Mouse (Mus musculus) kidney, adult 2 months (tissue): ENCODE measurements around the gene Snx25. TPM values are rescaled to one million over a fixed set of nuclear protein-coding genes. Genes with fewer than 3 reads are reported as not detected.

Experiments used
- DNase-seq: peaks from one replicate; pipeline ENCODE4 v3.0.0; 2021
- H3K27ac ChIP-seq: fragments of 200-500 bp; 2 replicates; pipeline ENCODE4 v1.5.1; 2012; ENCODE audit warnings: low read depth, low read length, control low read depth, inconsistent platforms; ENCODE audit not compliant: insufficient read depth
- H3K27me3 ChIP-seq: fragments of 200-500 bp; replicated peaks from 2 replicates; pipeline ENCODE4 v1.6.1; 2012; ENCODE audit warnings: mild to moderate bottlenecking, moderate library complexity, low read length, inconsistent platforms; ENCODE audit not compliant: control insufficient read depth, insufficient read depth
- H3K36me3 ChIP-seq: fragments of 200-500 bp; 2 replicates; pipeline ENCODE4 v1.6.1; 2012; ENCODE audit warnings: mild to moderate bottlenecking, moderate library complexity, low read length, inconsistent platforms; ENCODE audit not compliant: control insufficient read depth, insufficient read depth
- H3K4me1 ChIP-seq: fragments of 200-500 bp; 2 replicates; pipeline ENCODE4 v1.6.1; 2011; ENCODE audit warnings: low read length; ENCODE audit not compliant: control insufficient read depth, insufficient read depth
- H3K4me3 ChIP-seq: fragments of 200-500 bp; 2 replicates; pipeline ENCODE4 v1.5.1; 2011; ENCODE audit warnings: mild to moderate bottlenecking, low read depth, low read length, control low read depth; ENCODE audit not compliant: insufficient read depth
- CTCF ChIP-seq: fragments of 200-500 bp; conservative IDR thresholded peaks from 2 replicates; pipeline ENCODE4 v1.5.1; 2011; ENCODE audit warnings: low read depth, mild to moderate bottlenecking, control low read depth, low read length, moderate library complexity, mixed read lengths; ENCODE audit not compliant: insufficient read depth, insufficient read length
- POLR2A ChIP-seq: fragments of 200-500 bp; IDR thresholded peaks from one replicate; pipeline ENCODE4 v1.6.1; 2011; ENCODE audit warnings: low read depth, low read length, control low read depth
- WGBS: fragments of 180-500 bp; shearing (Covaris S2); methylation state at CpG from one replicate; pipeline ENCODE4 v1.1.7; 2018; 5-methylcytosine and 5-hydroxymethylcytosine counted together
- polyA plus RNA-seq: library from polyadenylated mRNA; depleted of rRNA; stranded (reverse); fragments of >200 nt; gene quantifications from 2 replicates; pipeline ENCODE4 v1.2.3, GENCODE M21; 2012; rRNA removed

Snx25 gene
- polyA plus RNA-seq, 1 experiment = 9.8 TPM

DNA sequence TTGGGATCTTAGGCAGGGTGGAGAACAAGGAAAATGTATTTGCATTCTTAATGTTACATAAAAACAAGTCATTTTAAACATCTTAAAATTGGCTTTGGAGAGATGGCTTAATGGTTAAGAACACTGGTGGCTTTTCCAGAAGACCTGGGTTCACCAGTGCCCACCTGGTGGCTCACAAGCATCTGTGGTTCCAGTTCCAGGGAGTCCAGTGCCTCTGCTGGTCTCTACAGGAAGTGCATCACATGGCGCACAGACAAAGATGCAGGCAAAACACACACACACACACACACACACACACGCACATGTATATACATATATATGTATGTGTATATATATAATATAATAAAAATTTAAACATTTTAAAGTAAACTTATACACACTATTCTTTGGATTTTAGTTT lies 157.8 kb downstream of the Snx25 start:
- H3K36me3 ChIP-seq = peaks cover 7% of the 10 kb centered on the region; the same call in 1 of the 2 replicates
- TF ChIP-seq POLR2A = no peak
- TF ChIP-seq CTCF = peak; percentile 45; the same call in 1 of the 2 replicates
- no peak overlapping the region for H3K4me3 ChIP-seq
- no peak for DNase-seq
- H3K27ac ChIP-seq = no peak overlapping the region
- WGBS = 99% methylated on average over 2 of the region's 2 CpGs
- 0 out of 2 replicates have a peak, but pooled peaks cover 1% of the 10 kb centered on the region for H3K4me1 ChIP-seq
- no peaks in the 10 kb centered on the region for H3K27me3 ChIP-seq

- H3K27me3 ChIP-seq = no peaks in the 10 kb centered on the region
- 92% methylated on average over 4 of the region's 4 CpGs for WGBS
- no peak overlapping the region for H3K27ac ChIP-seq
- no peaks in the 10 kb centered on the region for H3K4me1 ChIP-seq
- no peak overlapping the region for H3K4me3 ChIP-seq
- H3K36me3 ChIP-seq = peaks cover 5% of the 10 kb centered on the region; the same call in 1 of the 2 replicates
- no peak for DNase-seq
- no peak for TF ChIP-seq CTCF
Measured at GRCm38 (mm10) chr8:45990631-45991310, 161.2 kb downstream of the Snx25 start.

DNA sequence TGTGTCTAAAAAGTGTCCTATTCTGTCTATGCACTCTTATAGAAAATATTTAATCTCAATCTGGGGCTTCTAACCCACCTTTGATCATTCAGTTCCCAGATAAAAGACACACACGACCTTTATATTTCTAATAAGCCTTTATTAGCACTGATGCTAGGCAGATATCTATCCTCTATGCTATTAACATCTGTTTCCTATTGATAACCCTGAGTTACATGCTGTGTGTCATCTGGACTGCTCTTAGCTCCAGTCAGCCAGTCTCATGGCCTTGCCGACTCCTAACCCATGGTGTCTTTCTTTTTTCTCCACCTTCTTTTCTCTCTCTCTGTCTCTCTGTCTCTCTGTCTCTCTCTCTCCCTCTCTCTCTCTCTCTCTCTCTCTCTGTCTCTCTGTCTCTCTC lies 163.8 kb downstream of the Snx25 start:
- WGBS = 78% methylated on average over 2 of the region's 2 CpGs
- Histone ChIP-seq H3K27me3 (no peaks in the 10 kb centered on the region), H3K4me3 (no peak overlapping the region), H3K27ac (no peak overlapping the region), H3K36me3 (peaks cover 8% of the 10 kb centered on the region), H3K4me1 (no peaks in the 10 kb centered on the region)
- no peak for DNase-seq
- TF ChIP-seq CTCF (no peak), POLR2A (no peak)

- Histone ChIP-seq H3K27ac (no peak overlapping the region), H3K27me3 (no peaks in the 10 kb centered on the region), H3K4me1 (no peaks in the 10 kb centered on the region), H3K4me3 (no peak overlapping the region), H3K36me3 (peaks cover 8% of the 10 kb centered on the region)
- no peak for TF ChIP-seq CTCF
- no peak for TF ChIP-seq POLR2A
- WGBS = 57% methylated on average over 3 of the region's 3 CpGs
- DNase-seq = no peak
Measured at GRCm38 (mm10) chr8:45986665-45987064, 165.3 kb downstream of the Snx25 start.

Other genes starting within 250 kb of the Snx25 start
- not detected in 2 replicates for gene Ccdc110, start 217.5 kb downstream of the Snx25 start, polyA plus RNA-seq
- gene 1700029J07Rik, start 176.9 kb downstream of the Snx25 start, polyA plus RNA-seq = 1.2 and 1.3 TPM in 2 replicates
- gene Ufsp2, start 176.6 kb downstream of the Snx25 start, polyA plus RNA-seq = 22.9 and 29.2 TPM in 2 replicates
- 0.17 and 0.18 TPM in 2 replicates for gene Lrp2bp, start 152.9 kb downstream of the Snx25 start, polyA plus RNA-seq
- gene Ankrd37, start 146.5 kb downstream of the Snx25 start, polyA plus RNA-seq = 1.5 and 1.8 TPM in 2 replicates
- 6.2 and 7.4 TPM in 2 replicates for gene Cfap97, start 388 bp downstream of the Snx25 start, polyA plus RNA-seq
- gene Slc25a4, start 59.1 kb upstream of the Snx25 start, polyA plus RNA-seq = 502 TPM in 2 replicates
- gene Helt, start 142.5 kb upstream of the Snx25 start, polyA plus RNA-seq = not detected in 2 replicates